Mouse (Mus musculus) thymus, adult 2 months (tissue): ENCODE measurements at regions not wholly inside any gene's neighbourhood (a gene's known extent, or its start where the extent isn't known, plus 50 kb on each side); places are given as distances from the start of the nearest gene placed in this dataset.
"Not testable (repeated sequence)": the region's sequence is repeated elsewhere in the genome, so short reads cannot be mapped to it uniquely, and the experiment has no call there.

Experiments
- CTCF ChIP-seq: fragments of 200-500 bp; IDR thresholded peaks from 2 replicates; pipeline ENCODE4 v1.5.1; 2012; ENCODE audit warnings: mild to moderate bottlenecking, control low read depth, low read length, moderate library complexity, borderline replicate concordance; ENCODE audit not compliant: control insufficient read depth, poor library complexity, insufficient read depth; ENCODE audit errors: extremely low read depth
- POLR2A ChIP-seq: fragments of 200-500 bp; IDR thresholded peaks from 2 replicates; pipeline ENCODE4 v1.6.1; 2012; ENCODE audit warnings: mild to moderate bottlenecking, low read length, control low read depth, moderate library complexity; ENCODE audit not compliant: control insufficient read depth, poor library complexity, insufficient read depth; ENCODE audit errors: extremely low read depth

DNA sequence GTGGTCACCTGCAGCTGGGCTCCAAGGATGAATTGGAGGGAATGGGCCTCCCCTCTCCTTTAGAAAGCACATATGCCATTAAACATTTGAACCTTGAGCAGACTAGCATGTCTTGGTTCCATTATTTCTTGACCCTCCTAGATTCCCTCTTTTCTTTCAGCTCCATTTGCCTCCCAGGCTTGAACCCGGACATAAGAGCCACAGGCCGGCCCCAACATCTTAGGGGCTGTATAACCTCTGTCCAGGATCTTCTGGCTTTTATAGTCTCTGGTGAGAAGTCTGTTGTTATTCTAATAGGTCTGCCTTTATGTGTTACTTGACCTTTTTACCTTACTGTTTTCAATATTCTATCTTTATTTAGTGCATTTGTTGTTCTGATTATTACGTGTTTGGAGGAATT is 203.3 kb upstream of the Cntn5 start:
- TF ChIP-seq CTCF, POLR2A: not testable (repeated sequence)
